Mouse (Mus musculus): Measurements from ENCODE around the gene Rasa3. TPM values are rescaled to one million over a fixed set of nuclear protein-coding genes. Genes with fewer than 3 reads are reported as not detected.

The Rasa3 gene
- polyA plus RNA-seq, 1 experiment from 2014 or later = 27.1 TPM

DNA sequence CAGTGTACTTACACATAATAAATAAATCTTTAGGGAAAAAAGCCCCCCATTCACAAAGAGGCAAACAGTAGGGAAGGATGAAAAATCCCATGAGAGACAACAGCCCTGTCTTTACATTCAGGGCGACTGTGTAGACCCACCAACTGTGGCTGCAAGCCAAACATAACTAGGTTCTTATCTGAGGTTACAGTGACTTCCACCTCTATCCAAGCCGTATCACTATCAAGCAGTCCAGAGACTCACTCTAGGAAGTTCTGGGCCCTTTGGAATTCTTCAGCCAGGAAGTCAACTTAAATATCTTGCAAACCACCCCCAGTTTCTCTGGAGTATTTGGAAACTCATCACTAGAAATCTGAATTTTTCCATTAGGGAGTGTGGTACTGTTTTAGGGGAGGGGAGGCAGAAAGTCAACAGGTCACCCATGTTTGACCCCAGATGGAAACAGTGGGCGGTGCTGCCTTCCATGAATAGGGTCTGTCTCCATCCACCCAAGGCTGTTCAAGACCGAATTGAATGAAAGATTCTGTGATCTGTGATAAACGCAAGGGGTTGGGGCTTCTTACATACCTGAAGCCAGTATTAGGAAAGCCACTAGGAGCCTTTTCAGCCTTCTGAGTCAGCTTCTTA lies 22.0 kb upstream of the Rasa3 start:
- no peak overlapping the region for H3K4me3 ChIP-seq (replicated peaks; ENCODE audit: low read length)
- WGBS = 77% methylated on average over 5 of the region's 5 CpGs
- H3K4me2 ChIP-seq (ENCODE audit: low read length) = no peak overlapping the region
- no peaks in the 10 kb centered on the region for H3K9me3 ChIP-seq (ENCODE audit: control insufficient read depth, low read length)
- H3K27ac ChIP-seq (ENCODE audit: low read length) = no peak overlapping the region
- H3K36me3 ChIP-seq (ENCODE audit: control insufficient read depth, insufficient read depth) = no peaks in the 10 kb centered on the region
- H3K27me3 ChIP-seq (replicated peaks; ENCODE audit: control insufficient read depth, insufficient read depth, low read length) = no peaks in the 10 kb centered on the region
- no peak for ATAC-seq
- H3K4me1 ChIP-seq (replicated peaks; ENCODE audit: control insufficient read depth, insufficient read depth, low read length) = no peaks in the 10 kb centered on the region
- no peak overlapping the region for H3K9ac ChIP-seq (replicated peaks; ENCODE audit: low read depth, low read length)

GRCm38 (mm10) chr8:13698281-13698680 lies 20.9 kb upstream of the Rasa3 start:
- H3K4me2 ChIP-seq (ENCODE audit: low read length) = no peak overlapping the region
- H3K9me3 ChIP-seq (ENCODE audit: control insufficient read depth, low read length) = no peaks in the 10 kb centered on the region
- 91% methylated on average over 3 of the region's 3 CpGs for WGBS
- H3K27me3 ChIP-seq (replicated peaks; ENCODE audit: control insufficient read depth, insufficient read depth, low read length) = no peaks in the 10 kb centered on the region
- H3K36me3 ChIP-seq (ENCODE audit: control insufficient read depth, insufficient read depth) = no peaks in the 10 kb centered on the region
- no peak overlapping the region for H3K4me3 ChIP-seq (replicated peaks; ENCODE audit: low read length)
- no peak overlapping the region for H3K27ac ChIP-seq (ENCODE audit: low read length)
- ATAC-seq = no peak
- no peaks in the 10 kb centered on the region for H3K4me1 ChIP-seq (replicated peaks; ENCODE audit: control insufficient read depth, insufficient read depth, low read length)
- H3K9ac ChIP-seq (replicated peaks; ENCODE audit: low read depth, low read length) = no peak overlapping the region

- Histone ChIP-seq H3K4me1 (replicated peaks; ENCODE audit: control insufficient read depth, insufficient read depth, low read length) (no peaks in the 10 kb centered on the region), H3K27me3 (replicated peaks; ENCODE audit: control insufficient read depth, insufficient read depth, low read length) (no peaks in the 10 kb centered on the region), H3K27ac (ENCODE audit: low read length) (no peak overlapping the region), H3K9me3 (ENCODE audit: control insufficient read depth, low read length) (no peaks in the 10 kb centered on the region), H3K4me2 (ENCODE audit: low read length) (no peak overlapping the region), H3K9ac (replicated peaks; ENCODE audit: low read depth, low read length) (no peak overlapping the region), H3K4me3 (replicated peaks; ENCODE audit: low read length) (no peak overlapping the region), H3K36me3 (ENCODE audit: control insufficient read depth, insufficient read depth) (no peaks in the 10 kb centered on the region)
- no peak for ATAC-seq
- 81% methylated on average over 8 of the region's 8 CpGs for WGBS
Measured at GRCm38 (mm10) chr8:13697681-13698080, 20.3 kb upstream of the Rasa3 start.

GRCm38 (mm10) chr8:13697196-13697595 lies 19.8 kb upstream of the Rasa3 start:
- Histone ChIP-seq H3K4me3 (replicated peaks; ENCODE audit: low read length) (no peak overlapping the region), H3K27me3 (replicated peaks; ENCODE audit: control insufficient read depth, insufficient read depth, low read length) (no peaks in the 10 kb centered on the region), H3K36me3 (ENCODE audit: control insufficient read depth, insufficient read depth) (no peaks in the 10 kb centered on the region), H3K27ac (ENCODE audit: low read length) (no peak overlapping the region), H3K4me2 (ENCODE audit: low read length) (no peak overlapping the region), H3K9me3 (ENCODE audit: control insufficient read depth, low read length) (no peaks in the 10 kb centered on the region), H3K9ac (replicated peaks; ENCODE audit: low read depth, low read length) (no peak overlapping the region), H3K4me1 (replicated peaks; ENCODE audit: control insufficient read depth, insufficient read depth, low read length) (no peaks in the 10 kb centered on the region)
- ATAC-seq = no peak
- 77% methylated on average over 8 of the region's 8 CpGs for WGBS

DNA sequence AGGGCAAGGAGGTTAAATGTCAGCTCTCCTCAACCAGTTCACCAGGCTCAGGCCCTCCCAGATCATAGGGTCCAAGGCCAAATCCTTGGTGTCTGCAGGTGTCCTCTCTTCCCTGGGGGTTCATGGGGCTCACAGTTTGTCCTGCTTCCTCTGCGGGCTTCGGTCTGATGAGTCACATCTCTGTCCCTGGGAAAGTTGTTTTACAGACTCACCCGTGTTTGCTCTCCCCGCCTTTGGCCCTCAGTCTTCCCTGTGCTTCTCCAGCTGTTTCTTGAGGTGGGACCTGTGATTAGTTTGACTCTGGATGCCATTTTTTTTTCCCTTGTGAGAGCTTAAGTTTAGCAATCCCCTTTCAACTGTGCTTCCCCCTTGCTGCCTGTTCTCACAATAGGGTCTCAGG lies 18.8 kb upstream of the Rasa3 start:
- ATAC-seq = no peak
- no peaks in the 10 kb centered on the region for H3K36me3 ChIP-seq (ENCODE audit: control insufficient read depth, insufficient read depth)
- no peak overlapping the region for H3K9ac ChIP-seq (replicated peaks; ENCODE audit: low read depth, low read length)
- no peaks in the 10 kb centered on the region for H3K27me3 ChIP-seq (replicated peaks; ENCODE audit: control insufficient read depth, insufficient read depth, low read length)
- H3K9me3 ChIP-seq (ENCODE audit: control insufficient read depth, low read length) = no peaks in the 10 kb centered on the region
- no peaks in the 10 kb centered on the region for H3K4me1 ChIP-seq (replicated peaks; ENCODE audit: control insufficient read depth, insufficient read depth, low read length)
- no peak overlapping the region for H3K4me2 ChIP-seq (ENCODE audit: low read length)
- H3K4me3 ChIP-seq (replicated peaks; ENCODE audit: low read length) = no peak overlapping the region
- H3K27ac ChIP-seq (ENCODE audit: low read length) = no peak overlapping the region
- 81% methylated on average over 4 of the region's 4 CpGs for WGBS

DNA sequence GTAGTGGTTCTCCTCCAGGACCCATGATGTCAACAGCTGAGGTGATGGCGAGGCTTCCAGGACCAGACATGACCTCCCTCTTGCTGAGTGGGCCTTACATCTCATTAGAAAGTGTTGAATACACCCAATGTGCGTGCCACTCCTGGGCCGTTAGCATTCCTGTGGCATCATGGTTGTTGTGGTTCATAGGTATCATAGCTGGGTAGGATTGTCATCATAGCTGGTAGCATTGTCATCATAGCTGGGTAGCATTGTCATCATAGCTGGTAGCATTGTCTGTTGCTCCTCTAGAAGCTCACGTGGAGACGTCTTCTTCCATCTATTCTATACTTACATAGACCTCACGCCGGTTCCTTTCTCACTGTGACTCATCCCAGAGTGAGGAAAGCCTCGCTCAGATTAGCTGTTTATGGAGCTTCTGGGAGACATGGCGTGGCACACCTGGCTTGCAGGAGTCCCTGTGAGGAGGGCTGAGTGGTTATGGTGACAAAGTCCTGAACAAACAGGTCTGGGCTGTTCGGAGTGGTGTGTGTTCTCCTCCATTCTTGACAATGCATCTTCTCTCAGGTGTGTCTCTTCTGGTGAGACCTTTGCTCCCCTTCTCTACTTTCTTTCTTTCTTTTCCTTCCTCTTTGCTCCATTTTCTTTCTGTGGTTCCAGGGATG lies 17.9 kb upstream of the Rasa3 start:
- Histone ChIP-seq H3K27ac (ENCODE audit: low read length) (no peak overlapping the region), H3K4me2 (ENCODE audit: low read length) (no peak overlapping the region), H3K9me3 (ENCODE audit: control insufficient read depth, low read length) (no peaks in the 10 kb centered on the region), H3K27me3 (replicated peaks; ENCODE audit: control insufficient read depth, insufficient read depth, low read length) (no peaks in the 10 kb centered on the region), H3K4me3 (replicated peaks; ENCODE audit: low read length) (no peak overlapping the region), H3K9ac (replicated peaks; ENCODE audit: low read depth, low read length) (no peak overlapping the region), H3K4me1 (replicated peaks; ENCODE audit: control insufficient read depth, insufficient read depth, low read length) (no peaks in the 10 kb centered on the region), H3K36me3 (ENCODE audit: control insufficient read depth, insufficient read depth) (no peaks in the 10 kb centered on the region)
- no peak for ATAC-seq
- WGBS = 91% methylated on average over 10 of the region's 10 CpGs

GRCm38 (mm10) chr8:13694735-13695134 lies 17.3 kb upstream of the Rasa3 start:
- H3K9me3 ChIP-seq (ENCODE audit: control insufficient read depth, low read length) = no peaks in the 10 kb centered on the region
- no peak for ATAC-seq
- H3K27ac ChIP-seq (ENCODE audit: low read length) = no peak overlapping the region
- WGBS = 69% methylated on average over 12 of the region's 12 CpGs
- H3K4me3 ChIP-seq (replicated peaks; ENCODE audit: low read length) = no peak overlapping the region
- H3K4me2 ChIP-seq (ENCODE audit: low read length) = no peak overlapping the region
- H3K9ac ChIP-seq (replicated peaks; ENCODE audit: low read depth, low read length) = no peak overlapping the region
- no peaks in the 10 kb centered on the region for H3K36me3 ChIP-seq (ENCODE audit: control insufficient read depth, insufficient read depth)
- H3K27me3 ChIP-seq (replicated peaks; ENCODE audit: control insufficient read depth, insufficient read depth, low read length) = no peaks in the 10 kb centered on the region
- H3K4me1 ChIP-seq (replicated peaks; ENCODE audit: control insufficient read depth, insufficient read depth, low read length) = no peaks in the 10 kb centered on the region

GRCm38 (mm10) chr8:13692302-13693066 lies 15.1 kb upstream of the Rasa3 start:
- Histone ChIP-seq H3K4me3 (replicated peaks; ENCODE audit: low read length) (no peak overlapping the region), H3K9ac (replicated peaks; ENCODE audit: low read depth, low read length) (no peak overlapping the region), H3K27me3 (replicated peaks; ENCODE audit: control insufficient read depth, insufficient read depth, low read length) (no peaks in the 10 kb centered on the region), H3K9me3 (ENCODE audit: control insufficient read depth, low read length) (no peaks in the 10 kb centered on the region), H3K27ac (ENCODE audit: low read length) (no peak overlapping the region), H3K36me3 (ENCODE audit: control insufficient read depth, insufficient read depth) (no peaks in the 10 kb centered on the region), H3K4me1 (replicated peaks; ENCODE audit: control insufficient read depth, insufficient read depth, low read length) (no peaks in the 10 kb centered on the region), H3K4me2 (ENCODE audit: low read length) (no peak overlapping the region)
- WGBS = 48% methylated on average over 10 of the region's 10 CpGs
- ATAC-seq = 0 out of 2 replicates have a peak, but pooled peaks have one; percentile 10

- Histone ChIP-seq H3K9ac (replicated peaks; ENCODE audit: low read depth, low read length) (no peak overlapping the region), H3K4me3 (replicated peaks; ENCODE audit: low read length) (no peak overlapping the region), H3K27me3 (replicated peaks; ENCODE audit: control insufficient read depth, insufficient read depth, low read length) (no peaks in the 10 kb centered on the region), H3K4me2 (ENCODE audit: low read length) (no peak overlapping the region), H3K9me3 (ENCODE audit: control insufficient read depth, low read length) (no peaks in the 10 kb centered on the region), H3K36me3 (ENCODE audit: control insufficient read depth, insufficient read depth) (no peaks in the 10 kb centered on the region), H3K4me1 (replicated peaks; ENCODE audit: control insufficient read depth, insufficient read depth, low read length) (no peaks in the 10 kb centered on the region), H3K27ac (ENCODE audit: low read length) (no peak overlapping the region)
- WGBS = 90% methylated on average over 5 of the region's 5 CpGs
- no peak for ATAC-seq
Measured at GRCm38 (mm10) chr8:13689331-13689730, 11.9 kb upstream of the Rasa3 start.
